Mouse (Mus musculus) lung, postnatal 4 days (tissue): ENCODE measurements around the gene B3glct.

Experiments
- DNase-seq, 2 experiments: peaks; one replicate each; pipeline ENCODE4 v3.0.0; 2021

The B3glct gene

DNA sequence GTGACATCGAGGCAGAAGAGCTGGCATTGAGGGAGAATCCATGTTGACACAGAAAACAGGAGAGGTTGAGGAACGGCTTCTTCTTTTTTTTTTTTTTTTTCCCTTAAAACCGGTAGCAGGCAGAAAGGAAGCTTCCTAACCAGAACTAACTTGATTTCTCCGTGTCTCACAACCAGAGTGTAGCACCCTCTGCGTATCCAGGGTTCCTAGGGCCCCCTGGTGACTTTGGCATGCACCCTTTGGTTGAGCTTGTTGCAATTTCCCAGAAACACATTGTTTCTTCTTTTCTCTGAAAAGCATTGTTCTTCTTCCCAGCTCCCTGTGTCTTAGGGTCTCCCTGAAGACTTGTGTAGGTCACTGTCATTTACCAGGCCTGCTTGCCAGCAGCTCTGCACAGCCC, 73.8 kb downstream of the B3glct start:
- DNase-seq = no peak

DNA sequence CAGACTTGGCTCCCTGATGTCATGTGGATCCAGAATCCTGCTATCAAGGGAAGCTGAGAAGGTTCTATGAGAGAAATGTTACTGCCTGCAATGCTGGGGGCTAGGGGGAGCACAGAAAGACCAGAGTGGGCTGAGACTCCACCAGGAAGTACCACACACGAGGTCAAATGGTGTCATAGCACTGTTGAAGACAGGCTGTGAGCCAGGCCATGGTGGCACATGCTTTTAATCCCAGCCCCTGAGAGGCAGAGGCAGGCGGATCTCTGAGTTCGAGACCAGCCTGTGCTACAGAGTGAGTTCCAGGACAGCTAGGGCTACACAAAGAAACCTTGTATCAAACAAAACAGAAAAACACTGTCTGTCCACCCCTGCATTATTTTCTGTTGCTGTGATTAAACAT, 75.0 kb downstream of the B3glct start:
- DNase-seq = no peak

DNA sequence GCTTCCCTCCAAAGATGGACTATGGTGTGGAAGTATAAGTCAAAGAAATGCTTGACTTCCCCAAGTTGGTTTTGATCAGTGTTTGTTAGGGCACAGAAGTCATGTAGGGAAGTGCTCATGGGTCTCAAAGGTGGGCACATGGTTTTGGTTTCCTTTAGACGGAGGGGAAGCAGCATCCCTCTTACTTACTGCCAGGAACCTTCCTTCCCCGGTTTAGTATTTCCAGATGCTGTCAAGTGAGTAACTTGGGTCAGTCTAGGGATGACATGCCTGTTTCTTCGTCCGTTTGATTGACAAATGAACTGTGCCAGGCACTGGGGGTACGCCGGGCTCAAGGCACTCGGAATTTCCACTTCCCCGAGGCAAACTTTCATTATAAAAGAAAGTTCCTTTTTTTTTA, 89.1 kb downstream of the B3glct start:
- DNase-seq = no peak

DNA sequence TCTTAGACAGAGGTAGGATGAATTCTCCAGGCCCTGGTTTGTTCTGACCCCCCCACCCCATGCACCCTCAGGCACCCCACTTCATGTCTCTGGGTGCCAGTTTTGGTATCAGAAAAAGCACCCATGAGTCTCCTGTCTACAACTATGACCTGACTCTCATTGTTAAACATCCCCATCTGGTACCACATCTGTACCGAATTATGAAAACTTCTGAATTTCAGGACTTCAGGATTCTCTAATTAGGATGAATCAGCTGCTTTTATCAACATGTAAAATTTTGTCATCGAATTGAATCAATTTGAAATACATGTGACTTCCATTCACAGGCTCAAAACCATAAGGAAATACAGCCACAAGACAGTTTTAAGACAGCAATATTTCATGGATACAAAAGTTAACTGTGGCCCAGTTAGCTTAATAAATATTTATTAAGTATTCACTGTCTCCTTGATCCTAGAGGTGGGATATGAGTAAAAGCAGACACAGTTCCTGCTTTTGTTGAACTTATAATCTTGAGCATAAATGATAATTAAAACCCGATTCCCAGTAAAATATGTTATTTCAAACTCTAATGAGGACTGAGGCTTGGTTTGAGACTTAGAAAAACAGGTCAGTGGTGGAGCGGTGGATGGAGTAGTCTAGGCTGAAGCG, 89.7 kb downstream of the B3glct start:
- DNase-seq = no peak

DNA sequence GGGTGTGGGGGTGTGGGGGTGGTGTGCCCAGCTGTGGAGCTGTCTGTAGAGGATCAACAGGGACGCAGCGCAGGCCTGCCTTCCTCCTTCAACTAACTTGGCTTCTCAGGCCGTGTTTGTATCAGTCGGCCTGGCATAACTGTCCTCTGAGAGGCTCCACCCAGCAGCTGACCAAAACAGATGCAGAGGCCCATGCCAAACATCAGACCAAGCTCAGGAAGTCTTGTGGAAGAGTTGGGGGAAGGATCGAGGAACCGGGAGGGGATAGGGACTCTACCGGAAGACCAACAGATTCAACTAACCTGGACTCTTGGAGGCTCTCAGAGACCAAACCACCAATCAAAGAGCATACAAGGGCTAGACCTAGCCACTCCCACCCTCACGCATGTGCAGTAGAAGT, 91.6 kb downstream of the B3glct start:
- DNase-seq = no peak

DNA sequence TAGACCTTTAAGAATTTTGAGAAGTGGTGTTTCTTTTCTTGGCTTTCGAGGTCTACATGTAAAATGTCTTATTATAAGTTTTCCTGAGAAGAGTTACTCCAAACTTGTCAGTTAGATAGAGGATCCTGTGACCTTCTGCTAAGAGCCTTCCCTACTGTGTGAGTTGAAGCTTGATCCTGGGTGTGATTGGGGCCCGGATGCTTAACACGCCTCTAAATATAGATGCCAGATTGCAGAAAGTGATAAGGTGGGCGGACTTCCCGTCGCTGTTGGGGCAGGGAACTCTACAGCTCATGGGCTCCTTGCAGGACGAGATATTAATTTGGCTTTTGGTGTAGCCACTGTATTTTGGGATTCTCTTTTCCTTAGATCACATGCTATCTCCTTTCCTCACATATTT, 98.0 kb downstream of the B3glct start:
- DNase-seq = no peak

DNA sequence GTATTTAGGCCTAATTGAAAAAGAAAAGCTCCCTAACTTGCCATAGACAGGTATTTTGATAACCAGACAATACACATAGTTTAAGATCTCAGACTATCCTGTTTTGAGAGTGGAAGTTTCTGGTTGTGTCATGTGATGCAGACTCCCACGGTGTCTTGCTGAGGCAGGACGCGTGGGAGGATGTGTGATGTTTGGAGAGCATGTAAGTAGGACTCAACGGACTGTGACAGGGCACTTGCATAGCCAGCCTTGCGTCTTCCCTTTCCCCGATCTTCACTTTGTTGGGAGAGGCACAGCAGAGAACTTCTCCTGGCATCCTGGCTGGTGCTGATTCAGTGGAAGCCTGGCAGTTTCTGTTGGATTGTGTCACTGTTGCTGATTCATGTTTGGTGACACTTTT, 101.7 kb downstream of the B3glct start:
- no peak for DNase-seq

DNA sequence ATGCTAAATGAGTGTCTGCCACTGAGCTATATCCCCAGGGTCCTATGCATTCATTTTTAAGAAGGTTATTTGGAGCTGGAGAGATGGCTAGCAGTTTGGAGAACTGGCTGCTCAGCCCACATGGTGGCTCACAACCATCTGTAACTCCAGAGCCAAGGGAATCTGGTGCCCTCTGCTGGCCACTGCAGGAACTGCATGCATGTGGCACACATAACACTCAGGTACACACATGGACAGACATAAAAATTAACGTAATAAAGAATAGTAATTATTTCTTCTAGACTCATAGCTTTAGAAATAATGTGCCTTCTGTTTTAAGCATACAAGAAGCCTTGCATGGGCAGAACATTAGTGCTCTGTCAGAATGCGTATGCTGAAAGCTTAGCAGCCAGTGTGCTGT, 102.4 kb downstream of the B3glct start:
- no peak for DNase-seq

DNA sequence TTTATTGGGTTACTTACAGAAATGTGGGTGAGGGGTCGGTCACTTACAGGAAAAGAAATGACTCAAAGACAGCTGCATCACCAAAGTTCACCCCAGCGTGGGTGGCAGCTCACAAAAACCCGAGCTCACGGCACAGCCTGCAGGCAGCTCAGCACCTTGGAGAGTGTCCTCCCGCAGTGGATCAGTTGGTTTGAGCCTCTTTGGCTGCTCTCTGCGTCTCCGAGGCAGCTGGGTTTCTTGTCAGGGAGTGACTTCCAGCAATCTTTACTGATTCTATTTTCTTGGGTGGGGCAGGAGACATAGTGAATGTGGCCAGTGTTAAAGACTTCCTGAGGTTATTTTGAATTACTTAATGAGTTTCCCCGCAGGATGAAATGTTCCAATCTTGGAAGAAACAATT, 112.1 kb downstream of the B3glct start:
- DNase-seq = no peak

DNA sequence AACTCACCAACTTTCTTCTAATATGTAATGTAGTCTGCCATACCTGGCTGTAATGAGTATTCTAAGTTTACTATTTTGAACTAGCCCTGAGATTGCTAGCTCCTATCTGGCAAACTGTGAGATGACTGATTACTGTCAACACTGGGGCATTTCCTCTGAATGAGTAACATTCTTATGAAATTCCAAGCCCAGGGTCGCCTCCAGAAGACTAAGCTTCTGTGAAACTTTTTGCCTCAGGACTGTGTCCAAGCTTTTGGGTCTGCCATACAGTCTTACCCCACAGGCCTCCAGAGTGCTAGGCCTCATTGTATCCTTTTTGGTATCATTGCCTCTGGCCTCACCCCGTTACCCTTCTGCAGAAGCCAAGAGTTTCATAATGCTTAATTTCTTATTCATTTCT, 132.0 kb downstream of the B3glct start:
- DNase-seq = no peak

DNA sequence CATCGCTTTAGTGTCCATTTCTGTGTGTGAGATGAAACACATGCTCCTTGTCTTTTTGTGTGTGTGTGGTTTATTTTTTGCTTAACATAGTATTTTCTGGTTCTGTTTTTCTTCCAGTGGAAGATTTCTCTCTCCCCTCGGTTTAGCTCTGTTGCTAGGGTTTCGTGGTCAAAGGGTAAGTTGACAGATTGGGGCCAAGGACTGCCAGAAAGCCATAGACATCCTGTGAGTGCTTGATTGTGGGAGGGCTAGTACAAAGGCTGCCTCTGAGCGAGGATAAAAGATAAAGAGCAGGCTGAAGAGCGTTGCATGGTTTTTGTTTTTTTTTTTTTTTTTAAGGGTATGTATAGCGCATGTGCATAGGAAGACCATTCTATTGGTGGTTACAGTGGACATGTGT, 133.8 kb downstream of the B3glct start:
- DNase-seq = no peak
